Mouse (Mus musculus) embryonic stem cell, embryonic (primary cell): Measurements from ENCODE around the gene Clec4f.
"Not testable (repeated sequence)": the region's sequence is repeated elsewhere in the genome, so short reads cannot be mapped to it uniquely, and the experiment has no call there.

Source experiments
- CTCF ChIA-PET, 4 experiments: fragments of 300-600 bp in 2 of 4; fragments of 350-600 bp in 2 of 4; sonication (Branson Sonifier 250); formaldehyde crosslinking; loops; one replicate each; lab custom pipeline; 2022; ENCODE audit warnings: inconsistent platforms in 2 of 4; lab: Charles Lee
- POLR2A ChIA-PET, 4 experiments: fragments of 300-600 bp in 2 of 4; fragments of 350-600 bp in 2 of 4; sonication (Branson Sonifier 250); formaldehyde crosslinking; loops; one replicate each; lab custom pipeline; 2022; ENCODE audit warnings: antibody characterized with exemption in 4 of 4, inconsistent platforms in 1 of 4; lab: Charles Lee

Gene Clec4f

DNA sequence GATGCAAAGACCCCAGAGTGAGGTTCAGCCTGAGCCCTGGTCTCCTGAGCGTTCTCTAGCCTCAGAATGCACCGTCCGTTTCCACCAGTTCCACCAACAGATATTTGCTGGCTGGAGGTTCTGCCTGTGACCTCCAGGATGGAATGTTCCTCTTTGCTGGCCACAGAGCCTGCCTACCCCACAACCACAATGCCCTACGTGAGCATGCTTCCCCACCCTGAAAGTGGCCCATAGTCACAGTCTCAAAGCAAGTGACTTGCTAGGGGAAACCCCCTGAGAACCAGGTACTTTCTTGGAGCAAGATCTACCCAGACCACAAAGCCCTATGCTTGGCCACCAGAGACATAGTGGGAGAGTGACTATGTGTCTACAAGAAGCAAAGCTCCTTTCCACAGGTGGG lies 33.4 kb upstream of the Clec4f start:
- POLR2A ChIA-PET, result interaction anchor here in 2 of 4 experiments (0.8 to 1.7 kb wide), 3 partner anchors 28 to 106 kb away, joined by 3 to 4 read pairs (median 4); partner anchors contain the start of gene Nagk (in 1 of the 2)
- CTCF ChIA-PET, result interaction anchor here (0.5 to 4.3 kb wide), 26 partner anchors 8 to 107 kb away, joined by 3 to 35 read pairs (median 8); partner anchors contain the start of genes Tex261 (in 2 of the 4) and Vax2 (in 2 of the 4)

DNA sequence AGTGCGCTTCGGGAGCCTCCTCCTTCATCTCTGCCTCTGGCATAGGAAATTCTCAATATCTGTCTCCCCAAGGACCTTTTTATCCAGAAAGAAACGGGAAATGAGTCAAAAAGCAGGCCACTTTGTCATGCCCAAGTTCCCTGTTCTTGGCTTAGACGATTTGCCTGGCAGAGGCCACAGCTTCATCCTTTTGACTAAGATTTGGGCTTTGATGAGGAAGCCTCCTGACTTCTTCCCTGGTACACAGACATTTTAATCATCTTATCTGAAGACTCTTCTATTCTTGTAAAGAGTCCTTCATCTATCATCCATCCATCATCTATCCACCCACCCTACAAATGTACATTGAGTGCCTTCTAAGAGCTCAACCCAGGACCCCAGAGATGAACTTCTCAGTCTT lies 21.8 kb upstream of the Clec4f start, which contains the start of gene Cd207:
TSS of gene Cd207 (minus strand) at position 101 of the 400 bp plus-strand sequence.
- POLR2A ChIA-PET, result interaction anchor here in 1 of 4 experiments (1.4 kb wide), 1 partner anchor 14 kb away, joined by 3 read pairs; no protein-coding TSS in a partner anchor

DNA sequence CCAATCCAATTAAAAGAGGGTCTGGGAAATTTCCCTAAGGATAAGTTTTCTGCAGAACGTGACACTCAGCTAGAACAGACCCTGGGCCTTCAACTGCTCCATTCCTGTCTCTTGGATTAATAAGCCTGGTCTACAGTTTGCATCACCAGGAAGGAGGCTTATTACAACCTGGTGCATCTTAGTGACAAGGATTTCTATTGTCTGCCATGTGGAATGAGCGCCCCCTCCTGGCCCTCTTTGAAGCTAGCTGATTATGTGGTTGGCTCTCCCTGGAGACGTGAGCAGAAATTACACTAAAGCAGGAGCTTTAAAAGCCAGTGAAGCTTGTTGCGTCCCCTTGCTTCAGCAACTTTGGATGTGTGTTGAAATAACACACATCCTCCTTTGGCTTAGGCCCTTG lies 17.4 kb upstream of the Clec4f start:
- CTCF ChIA-PET, result interaction anchor here (0.6 to 6.2 kb wide), 33 partner anchors 8 to 545 kb away, joined by 3 to 68 read pairs (median 4); partner anchors contain the start of genes Tex261 (in 3 of the 4), Mob1a (in 1 of the 4), Mthfd2 (in 1 of the 4) and Stambp (in 1 of the 4)
- POLR2A ChIA-PET, result interaction anchor here in 1 of 4 experiments (1.1 kb wide), 1 partner anchor 90 kb away, joined by 6 read pairs; no protein-coding TSS in a partner anchor

More for the DNA sequence above, 21.8 kb upstream of the Clec4f start, which contains the start of gene Cd207:
- CTCF ChIA-PET, result interaction anchor here in 3 of 4 experiments (0.6 to 1.8 kb wide), 4 partner anchors 13 to 95 kb away, joined by 3 to 6 read pairs (median 4); no protein-coding TSS in a partner anchor

DNA sequence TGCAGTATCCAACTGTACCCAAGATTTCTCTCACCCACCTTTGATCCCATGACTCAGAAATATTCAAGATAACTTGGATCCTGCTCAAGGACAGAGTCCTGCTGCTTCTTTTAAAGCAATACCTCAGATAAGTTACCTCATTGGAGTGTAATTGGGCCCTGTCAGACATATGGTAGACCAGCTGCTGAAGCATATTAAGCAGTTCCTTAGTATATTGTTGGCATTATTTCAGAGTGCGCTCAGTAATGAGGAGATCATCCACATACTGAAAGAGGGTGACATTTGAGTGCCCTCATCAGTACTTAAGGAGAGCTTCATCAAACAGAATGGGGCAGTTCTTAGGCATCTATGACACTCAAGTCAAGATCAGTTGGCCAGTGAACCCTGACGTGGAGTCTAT lies 9.0 kb upstream of the Clec4f start:
- CTCF ChIA-PET, result no interaction called here

DNA sequence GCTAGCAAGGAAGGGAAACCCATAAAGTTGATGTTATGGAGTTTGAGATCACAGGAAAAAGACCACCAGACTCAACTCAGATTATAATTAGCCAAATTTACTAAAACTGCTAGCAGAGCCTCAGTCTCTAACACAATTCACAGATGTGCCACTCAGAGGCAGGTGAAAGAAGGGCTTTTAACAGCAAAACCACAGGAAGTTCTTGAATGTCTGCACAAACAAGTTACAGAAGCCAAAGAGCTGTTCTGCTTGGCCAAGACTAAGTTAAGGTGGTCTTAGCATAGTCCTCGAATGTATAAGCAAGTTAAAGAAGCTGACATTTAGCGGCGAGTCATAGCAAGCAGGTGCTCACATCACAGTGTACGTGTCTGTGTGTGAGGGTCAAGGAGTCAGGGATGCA lies 4.8 kb upstream of the Clec4f start:
- ChIA-PET CTCF (interaction anchor here in 2 of 4 experiments (0.7 to 1.0 kb wide), 2 partner anchors 11 to 77 kb away, joined by 3 read pairs; no protein-coding TSS in a partner anchor), POLR2A (interaction anchor here in 1 of 4 experiments (1.7 kb wide), 1 partner anchor 9 kb away, joined by 3 read pairs; no protein-coding TSS in a partner anchor)

More for the DNA sequence above, 9.0 kb upstream of the Clec4f start:
- POLR2A ChIA-PET, result no interaction called here

DNA sequence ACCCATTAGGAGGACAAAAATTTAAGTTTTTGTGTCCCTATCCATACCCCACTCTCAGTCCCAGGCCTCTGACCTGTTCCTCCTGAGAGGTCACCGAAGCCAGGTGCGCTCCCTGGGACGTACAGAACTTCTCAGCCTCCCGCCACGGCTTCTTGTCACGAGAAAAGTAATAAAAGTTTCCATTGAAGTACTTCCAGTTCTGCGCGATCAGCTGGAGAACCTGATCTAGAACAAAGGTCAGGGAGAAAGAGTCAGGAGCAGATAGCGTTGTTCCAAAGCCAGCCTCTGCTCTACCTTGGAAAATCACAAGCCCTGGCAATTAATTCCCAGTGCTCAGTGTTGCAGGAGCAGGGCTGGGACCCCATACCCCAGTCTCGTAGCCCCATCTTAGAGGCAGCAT lies 9.3 kb downstream of the Clec4f start:
- ChIA-PET POLR2A (no interaction called here), CTCF (interaction anchor here in 1 of 4 experiments (0.9 kb wide), 1 partner anchor 64 kb away, joined by 3 read pairs; no protein-coding TSS in a partner anchor)

DNA sequence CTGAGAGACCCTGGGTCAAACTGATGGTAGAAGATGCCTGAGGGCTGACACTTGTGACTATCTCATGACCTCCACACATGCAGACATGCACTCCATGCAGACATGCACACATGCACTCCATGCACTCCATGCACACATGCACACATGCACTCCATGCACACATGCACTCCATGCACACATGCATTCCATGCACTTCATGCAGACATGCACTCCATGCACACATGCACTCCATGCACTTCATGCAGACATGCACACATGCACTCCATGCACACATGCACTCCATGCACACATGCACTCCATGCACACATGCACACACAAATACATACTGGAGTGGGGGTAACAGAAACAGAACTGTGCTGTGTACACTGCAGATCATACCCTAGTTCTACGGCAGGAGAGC lies 20.7 kb downstream of the Clec4f start:
- CTCF ChIA-PET, result interaction anchor here in 2 of 4 experiments (1.0 to 1.1 kb wide), 2 partner anchors 9 to 96 kb away, joined by 3 read pairs; no protein-coding TSS in a partner anchor

DNA sequence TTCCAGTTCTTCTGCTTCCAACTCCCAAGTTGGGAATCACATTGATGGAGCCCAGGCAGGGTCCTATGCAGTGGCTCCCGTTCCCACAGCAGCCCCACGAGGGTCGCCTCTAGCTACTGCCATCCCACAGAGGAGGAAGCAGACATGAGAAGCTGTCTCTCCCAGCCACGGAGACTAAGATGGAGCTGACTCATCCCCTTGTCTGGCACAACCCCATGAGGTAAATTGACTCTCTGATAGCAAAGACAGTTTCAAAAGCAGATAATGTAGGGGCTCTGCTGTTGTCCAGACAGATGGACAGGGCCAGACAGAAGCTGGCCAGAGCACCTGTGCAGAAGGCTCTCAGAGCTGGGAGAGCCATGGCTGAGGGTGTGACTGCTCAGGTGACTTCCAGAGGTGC lies 21.4 kb downstream of the Clec4f start:
- CTCF ChIA-PET, POLR2A ChIA-PET: not testable (repeated sequence)

More for the DNA sequence above, 20.7 kb downstream of the Clec4f start:
- POLR2A ChIA-PET, result no interaction called here

DNA sequence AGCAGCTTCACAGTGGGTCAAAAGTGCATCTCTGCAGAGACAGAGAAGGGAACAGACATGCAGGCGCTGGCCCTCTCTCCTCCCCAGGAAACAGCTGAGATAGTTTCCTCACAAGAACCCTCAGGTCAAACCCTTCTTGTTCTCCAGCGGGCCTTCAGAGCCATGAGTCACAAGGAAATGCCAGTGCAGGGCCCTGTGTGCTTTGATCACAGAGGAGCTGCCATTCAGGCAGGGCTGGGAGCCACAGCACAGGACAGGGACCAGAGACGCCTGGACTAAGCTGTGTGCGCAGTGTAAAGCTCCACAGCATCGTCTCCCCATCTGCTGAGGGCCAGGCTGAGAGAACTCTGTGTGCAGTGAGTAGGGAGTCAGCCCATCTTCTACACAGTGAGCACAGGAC lies 21.9 kb downstream of the Clec4f start:
- CTCF ChIA-PET, result not testable (repeated sequence)

DNA sequence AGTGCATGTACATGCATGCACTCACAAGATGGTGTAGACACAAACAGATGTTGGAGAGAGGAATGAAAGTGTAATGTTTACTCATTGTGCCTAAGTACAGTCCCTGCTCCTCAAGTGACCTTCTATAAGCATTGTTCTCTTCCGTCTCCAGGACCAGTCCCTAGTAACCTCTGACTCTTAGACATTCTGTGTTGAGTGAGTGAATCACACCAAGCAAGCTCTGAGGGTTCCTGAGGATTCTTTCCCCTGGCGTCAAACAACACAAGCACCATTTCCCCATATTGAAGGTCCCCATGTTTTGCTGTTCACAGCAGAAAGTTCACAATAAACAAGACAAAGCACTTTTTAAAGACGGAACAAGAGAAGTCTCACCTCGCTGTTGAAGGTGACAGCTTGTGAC lies 24.2 kb downstream of the Clec4f start:
- POLR2A ChIA-PET, result interaction anchor here in 1 of 4 experiments (0.6 kb wide), 1 partner anchor 817 kb away, joined by 5 read pairs; no protein-coding TSS in a partner anchor
- CTCF ChIA-PET, result no interaction called here

More for the DNA sequence above, 21.9 kb downstream of the Clec4f start:
- POLR2A ChIA-PET, result not testable (repeated sequence)

DNA sequence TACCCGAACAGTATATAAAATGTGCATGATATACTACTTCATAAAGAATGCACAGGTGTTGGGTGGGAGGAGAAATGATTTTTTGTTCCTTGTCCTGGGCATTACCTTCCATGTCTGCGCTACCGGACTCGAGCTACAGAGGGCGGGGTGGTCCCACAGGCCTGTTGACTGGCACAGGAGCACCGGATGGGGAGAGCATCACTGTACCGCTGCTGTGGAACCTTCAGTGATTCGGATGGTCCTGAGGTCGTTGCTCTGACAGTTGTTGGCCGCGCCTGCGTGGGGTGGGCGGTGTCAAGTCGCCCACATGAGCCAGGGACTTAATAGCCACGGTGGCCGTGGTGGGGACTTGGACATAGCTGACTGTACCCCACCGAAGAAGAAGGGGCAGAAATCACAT lies 29.2 kb downstream of the Clec4f start:
- ChIA-PET CTCF (interaction anchor here (0.6 to 1.7 kb wide), 9 partner anchors 9 to 572 kb away, joined by 3 to 10 read pairs (median 4); partner anchors contain the start of gene Aup1 (in 1 of the 4)), POLR2A (no interaction called here)

DNA sequence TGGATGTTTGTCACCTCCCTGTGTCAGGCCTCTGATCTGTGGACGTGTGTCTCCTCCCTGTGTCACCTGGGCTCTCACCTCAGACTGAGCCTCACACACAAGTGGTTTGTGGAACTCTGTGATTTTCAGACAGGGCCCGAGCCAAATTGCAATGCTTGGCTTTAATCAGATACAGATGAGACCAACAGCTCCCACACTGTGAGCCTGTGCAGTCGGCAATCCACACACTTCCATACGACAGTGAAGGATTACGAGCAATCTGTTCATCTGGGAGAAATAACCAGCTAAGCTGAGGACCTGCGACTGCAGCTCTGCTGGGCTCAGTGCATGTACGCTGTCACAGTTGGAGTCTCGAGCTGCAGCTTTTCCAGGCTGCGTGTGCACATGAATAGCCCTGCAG lies 36.0 kb downstream of the Clec4f start:
- ChIA-PET CTCF (no interaction called here), POLR2A (no interaction called here)

DNA sequence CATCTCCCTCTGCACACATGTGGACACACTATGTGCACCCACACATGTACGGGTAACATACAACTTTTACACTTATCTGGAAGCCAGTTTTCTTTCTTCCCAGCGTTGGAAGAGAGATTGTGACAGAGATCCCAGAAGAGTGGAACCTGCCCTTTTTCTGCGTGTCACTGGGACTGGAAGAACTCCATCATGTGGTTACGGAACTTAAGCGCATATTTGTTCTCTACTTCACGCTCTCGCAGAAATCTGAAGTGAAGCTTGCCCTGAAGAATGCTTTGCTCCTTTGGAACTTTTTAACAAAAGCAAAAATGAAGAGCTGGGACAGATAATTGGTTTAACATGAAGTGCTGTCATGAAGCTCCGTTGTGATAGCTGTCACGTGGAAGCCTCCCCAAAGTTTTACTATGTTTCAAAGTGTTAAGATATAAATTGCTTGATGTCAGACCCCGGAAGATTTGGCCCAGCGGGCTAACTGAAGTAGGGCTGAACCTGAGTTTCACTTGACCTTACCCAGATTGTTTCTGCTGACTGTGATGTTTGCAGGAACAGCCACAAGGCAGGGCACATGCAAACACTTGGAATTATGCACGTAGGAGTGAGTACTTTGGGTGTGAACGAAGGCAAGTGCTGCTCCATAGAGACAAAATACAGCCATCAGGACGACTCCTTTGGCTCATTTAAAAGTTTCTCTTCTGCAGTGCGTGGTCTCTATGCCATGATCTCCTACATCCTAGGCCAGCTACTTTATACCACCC lies 38.2 kb downstream of the Clec4f start:
- ChIA-PET CTCF (interaction anchor here in 2 of 4 experiments (0.5 to 1.3 kb wide), 2 partner anchors 35 to 229 kb away, joined by 3 read pairs; no protein-coding TSS in a partner anchor), POLR2A (interaction anchor here in 1 of 4 experiments (0.5 kb wide), 1 partner anchor 1760 kb away, joined by 6 read pairs; no protein-coding TSS in a partner anchor)

DNA sequence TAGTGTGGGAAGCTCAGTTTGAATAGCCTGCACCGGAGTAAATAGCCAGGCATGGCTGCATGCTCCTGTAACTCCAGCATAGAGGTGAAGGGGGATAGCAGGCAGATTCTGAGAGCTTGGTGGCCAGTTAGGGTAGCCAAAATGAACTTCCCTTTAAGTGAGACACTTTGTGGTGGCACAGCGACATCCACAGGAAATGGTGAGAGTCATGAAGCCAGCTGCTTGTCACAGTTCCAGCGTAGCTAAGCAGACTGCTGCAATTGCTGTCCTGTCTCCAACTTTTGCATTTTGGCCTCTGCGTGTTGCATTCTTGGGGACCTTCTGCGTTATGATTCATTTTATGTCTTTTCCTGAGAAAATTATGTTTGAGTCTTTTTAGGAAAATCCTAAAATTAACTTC lies 39.5 kb downstream of the Clec4f start:
- ChIA-PET CTCF (interaction anchor here in 1 of 4 experiments (1.2 kb wide), 1 partner anchor 338 kb away, joined by 3 read pairs; no protein-coding TSS in a partner anchor), POLR2A (no interaction called here)

DNA sequence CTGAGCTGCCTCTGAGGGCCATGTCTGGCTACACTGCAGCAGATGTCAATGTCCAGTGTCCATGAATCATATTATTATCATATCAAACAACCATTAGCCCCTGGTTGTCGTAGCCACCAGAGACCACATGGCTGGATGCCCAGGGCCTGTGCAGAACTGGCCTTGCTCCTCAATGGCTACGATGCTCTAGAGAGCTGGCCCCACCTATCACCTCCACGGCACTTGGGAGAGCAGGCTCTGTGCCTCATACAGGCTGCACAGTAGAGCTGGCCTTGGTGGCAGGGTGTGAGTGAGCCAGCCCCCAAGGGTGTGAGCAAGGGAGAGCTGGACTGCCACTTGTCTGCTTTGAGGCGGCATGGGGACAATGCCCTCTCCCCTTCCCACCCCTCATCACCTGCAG lies 41.5 kb downstream of the Clec4f start:
- CTCF ChIA-PET, result interaction anchor here in 1 of 4 experiments (0.5 to 1.0 kb wide), 2 partner anchors 27 to 32 kb away, joined by 3 to 4 read pairs; no protein-coding TSS in a partner anchor
- POLR2A ChIA-PET, result no interaction called here

DNA sequence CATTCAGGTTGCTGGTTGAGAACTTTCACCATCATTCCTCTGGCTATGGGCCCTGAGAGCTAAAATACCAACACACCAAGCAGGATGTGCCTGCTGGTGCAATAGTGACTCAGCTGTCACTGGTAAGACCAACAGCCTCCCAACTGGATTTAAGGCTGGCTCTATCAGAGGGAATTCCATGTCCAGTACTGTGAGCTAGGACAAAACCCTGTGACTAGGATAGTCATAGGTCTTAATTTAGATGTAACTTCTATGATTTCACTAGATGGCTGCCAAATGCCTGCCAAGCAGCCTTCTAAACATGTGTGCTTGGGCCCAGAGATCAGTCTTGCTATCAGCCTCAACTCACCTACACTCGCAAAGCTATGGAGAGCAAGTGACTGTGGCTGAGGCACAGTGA lies 43.0 kb downstream of the Clec4f start:
- CTCF ChIA-PET, result interaction anchor here in 2 of 4 experiments (1.3 kb wide), 2 partner anchors 30 kb away, joined by 3 to 6 read pairs; no protein-coding TSS in a partner anchor
- POLR2A ChIA-PET, result no interaction called here

DNA sequence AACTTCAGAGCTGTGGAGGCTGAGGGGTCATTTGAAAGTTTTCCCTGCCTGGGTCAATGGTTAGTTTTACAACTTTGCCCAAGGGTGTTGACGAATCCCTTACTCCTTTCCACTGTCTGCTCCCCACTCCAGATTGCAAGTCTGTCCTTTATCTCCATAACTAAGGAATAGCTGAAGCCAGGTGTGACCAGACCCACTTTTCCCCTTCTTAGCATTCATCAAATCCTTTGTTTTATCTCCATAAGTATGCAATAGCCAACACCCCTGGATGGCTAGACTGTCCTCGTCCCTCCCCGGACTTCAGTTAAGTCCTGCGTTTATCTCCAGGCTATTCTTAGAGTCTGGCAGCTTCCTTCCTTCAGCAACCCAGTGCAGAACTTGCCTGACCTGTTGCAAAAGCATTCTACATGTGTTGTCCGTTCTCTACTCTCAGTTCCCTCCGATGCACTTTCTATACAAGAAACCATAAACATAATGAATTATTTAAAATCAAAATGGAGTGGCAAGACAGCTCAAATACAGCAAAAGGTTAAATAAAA lies 56.3 kb downstream of the Clec4f start:
- CTCF ChIA-PET, result interaction anchor here (0.6 to 3.8 kb wide), 14 partner anchors 9 to 179 kb away, joined by 3 to 13 read pairs (median 4); partner anchors contain the start of gene Tex261 (in 1 of the 4)
- POLR2A ChIA-PET, result interaction anchor here in 2 of 4 experiments (1.2 to 1.6 kb wide), 2 partner anchors 10 to 274 kb away, joined by 3 to 4 read pairs; partner anchors contain the start of genes Mob1a (in 1 of the 2) and Mthfd2 (in 1 of the 2)

DNA sequence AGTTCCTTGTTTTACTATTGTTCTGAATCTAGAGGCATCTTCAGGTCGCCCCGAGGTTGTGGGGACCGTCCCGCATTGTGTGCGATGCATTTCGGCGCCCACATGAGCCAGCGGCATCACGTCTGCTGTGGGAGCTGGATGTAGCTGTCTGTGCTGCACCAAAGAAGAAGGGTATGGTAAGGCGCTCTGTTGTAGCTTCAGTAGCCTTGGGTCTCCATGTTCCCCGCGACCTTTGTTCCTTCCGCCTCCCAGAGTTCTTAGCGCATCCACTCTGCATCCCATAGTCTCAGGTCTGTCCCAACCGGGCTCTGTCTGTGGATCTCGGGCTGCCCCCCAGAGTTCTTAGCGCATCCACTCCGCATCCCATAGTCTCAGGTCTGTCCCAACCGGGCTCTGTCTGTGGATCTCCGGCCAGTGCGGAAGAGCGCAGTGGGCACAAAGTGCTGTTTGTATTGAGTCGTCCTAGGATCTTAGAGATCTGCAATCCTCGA lies 56.9 kb downstream of the Clec4f start:
- CTCF ChIA-PET, result interaction anchor here (0.6 to 3.8 kb wide), 20 partner anchors 10 to 467 kb away, joined by 3 to 13 read pairs (median 4); partner anchors contain the start of gene Tex261 (in 1 of the 4)
- POLR2A ChIA-PET, result interaction anchor here in 2 of 4 experiments (1.2 to 1.6 kb wide), 2 partner anchors 11 to 273 kb away, joined by 3 to 4 read pairs; partner anchors contain the start of genes Mob1a (in 1 of the 2) and Mthfd2 (in 1 of the 2)
